Mouse (Mus musculus) hindbrain, embryonic 14.5 days (tissue): ENCODE measurements around the gene Fam241b. TPM values are rescaled to one million over a fixed set of nuclear protein-coding genes. Genes with fewer than 3 reads are reported as not detected.

Source experiments
- ATAC-seq: fragments of 200-750 bp; cut with Nextera tagmentation; 2 replicates; pipeline ENCODE4 v1.8.0; 2017; ENCODE audit warnings: moderate number of reproducible peaks, mild to moderate bottlenecking, moderate TSS enrichment, moderate library complexity; ENCODE audit not compliant: low FRiP score
- DNase-seq: peaks from one replicate; pipeline ENCODE4 v3.0.0-alpha.2; 2015; ENCODE audit warnings: low spot score
- H3K27ac ChIP-seq: fragments of 300-500 bp; sonication (generic); 2 replicates; pipeline ENCODE4 v1.5.1; 2014; ENCODE audit warnings: mild to moderate bottlenecking, moderate library complexity
- H3K27me3 ChIP-seq: fragments of 300-500 bp; sonication (generic); 2 replicates; pipeline ENCODE4 v1.6.1; 2014; ENCODE audit warnings: mild to moderate bottlenecking, low read length, mixed read lengths; ENCODE audit not compliant: control insufficient read depth, insufficient read depth
- H3K36me3 ChIP-seq: fragments of 300-500 bp; sonication (generic); replicated peaks from 2 replicates; pipeline ENCODE4 v1.6.1; 2014; ENCODE audit not compliant: control insufficient read depth, insufficient read depth
- H3K4me1 ChIP-seq: fragments of 300-500 bp; sonication (generic); replicated peaks from 2 replicates; pipeline ENCODE4 v1.6.1; 2014; ENCODE audit warnings: antibody characterized with exemption, low read length, mixed read lengths; ENCODE audit not compliant: control insufficient read depth, insufficient read depth
- H3K4me2 ChIP-seq: fragments of 300-500 bp; sonication (generic); replicated peaks from 2 replicates; pipeline ENCODE4 v1.6.1; 2014; ENCODE audit warnings: mild to moderate bottlenecking, moderate library complexity
- H3K4me3 ChIP-seq: fragments of 300-500 bp; sonication (generic); replicated peaks from 2 replicates; pipeline ENCODE4 v1.5.1; 2014; ENCODE audit warnings: mild to moderate bottlenecking, low read length
- H3K9ac ChIP-seq: fragments of 300-500 bp; sonication (generic); 2 replicates; pipeline ENCODE4 v1.6.1; 2014
- H3K9me3 ChIP-seq: fragments of 300-500 bp; sonication (generic); 2 replicates; pipeline ENCODE4 v1.6.1; 2016; ENCODE audit warnings: low read length; ENCODE audit not compliant: control insufficient read depth
- WGBS: fragments of 180-500 bp; shearing (Covaris S2); extraction: QIAGEN DNeasy Blood & Tissue Kit; methylation state at CpG from one replicate; pipeline ENCODE4 v1.1.7; 2014; 5-methylcytosine and 5-hydroxymethylcytosine counted together
- polyA plus RNA-seq: library from polyadenylated mRNA; unstranded; fragments of >200 nt; fragmentation: Nextera tagmentation; extraction: Ambion mirVana; gene quantifications from 2 replicates; pipeline ENCODE4 v1.2.1, GENCODE M21; 2014

Fam241b gene
- polyA plus RNA-seq = 41.6 TPM in 2 replicates

- ATAC-seq (no peak), DNase-seq (no peak)
- peaks cover 38% of the 10 kb centered on the region for H3K27me3 ChIP-seq
- no peak within 1 kb of the TSS for H3K4me3 ChIP-seq
- H3K4me1 ChIP-seq = no peaks in the 10 kb centered on the region
- no peaks in the 10 kb centered on the region for H3K9me3 ChIP-seq
- no peak within 1 kb of the TSS for H3K9ac ChIP-seq
- 68% methylated on average over 8 of the region's 8 CpGs for WGBS
- H3K27ac ChIP-seq = no peak within 1 kb of the TSS
- H3K36me3 ChIP-seq = no peaks in the 10 kb centered on the region
- H3K4me2 ChIP-seq = no peak within 1 kb of the TSS
Observed at GRCm38 (mm10) chr10:62143820-62144219, at the start of gene Fam241b. Fam241b (minus strand) TSS chr10:62143920.

- H3K27ac ChIP-seq = 0 out of 2 replicates have a peak overlapping the region, but pooled peaks have one; percentile 60
- H3K36me3 ChIP-seq = no peaks in the 10 kb centered on the region
- H3K9ac ChIP-seq = no peak overlapping the region
- no peak for ATAC-seq
- DNase-seq = peak; percentile 34
- no peaks in the 10 kb centered on the region for H3K4me1 ChIP-seq
- H3K27me3 ChIP-seq = no peaks in the 10 kb centered on the region
- 54% methylated on average over 9 of the region's 9 CpGs for WGBS
- H3K9me3 ChIP-seq = no peaks in the 10 kb centered on the region
- no peak overlapping the region for H3K4me3 ChIP-seq
- H3K4me2 ChIP-seq = no peak overlapping the region
Observed at GRCm38 (mm10) chr10:62192701-62193157, 49.0 kb upstream of the Fam241b start.

- DNase-seq (no peak), ATAC-seq (no peak)
- H3K27ac ChIP-seq = no peak overlapping the region
- no peak overlapping the region for H3K4me2 ChIP-seq
- no peaks in the 10 kb centered on the region for H3K4me1 ChIP-seq
- H3K27me3 ChIP-seq = no peaks in the 10 kb centered on the region
- no peaks in the 10 kb centered on the region for H3K9me3 ChIP-seq
- H3K4me3 ChIP-seq = no peak overlapping the region
- no peak overlapping the region for H3K9ac ChIP-seq
- H3K36me3 ChIP-seq = no peaks in the 10 kb centered on the region
- 90% methylated on average over 7 of the region's 7 CpGs for WGBS
Observed at GRCm38 (mm10) chr10:62190821-62191220, 47.1 kb upstream of the Fam241b start.

- H3K4me2 ChIP-seq = no peak overlapping the region
- no peaks in the 10 kb centered on the region for H3K9me3 ChIP-seq
- H3K9ac ChIP-seq = no peak overlapping the region
- H3K4me1 ChIP-seq = no peaks in the 10 kb centered on the region
- no peaks in the 10 kb centered on the region for H3K27me3 ChIP-seq
- 82% methylated on average over 4 of the region's 4 CpGs for WGBS
- no peak overlapping the region for H3K27ac ChIP-seq
- no peak for ATAC-seq
- no peaks in the 10 kb centered on the region for H3K36me3 ChIP-seq
- DNase-seq = no peak
- no peak overlapping the region for H3K4me3 ChIP-seq
Observed at GRCm38 (mm10) chr10:62189910-62190309, 46.2 kb upstream of the Fam241b start.

- H3K4me2 ChIP-seq = no peak overlapping the region
- H3K4me1 ChIP-seq = no peaks in the 10 kb centered on the region
- no peak overlapping the region for H3K9ac ChIP-seq
- H3K36me3 ChIP-seq = no peaks in the 10 kb centered on the region
- ATAC-seq (no peak), DNase-seq (no peak)
- no peak overlapping the region for H3K27ac ChIP-seq
- no peak overlapping the region for H3K4me3 ChIP-seq
- H3K27me3 ChIP-seq = 0 out of 2 replicates have a peak, but pooled peaks cover 4% of the 10 kb centered on the region
- H3K9me3 ChIP-seq = no peaks in the 10 kb centered on the region
- WGBS = 85% methylated on average over 3 of the region's 3 CpGs
Observed at GRCm38 (mm10) chr10:62189303-62189702, 45.6 kb upstream of the Fam241b start.

- H3K27ac ChIP-seq = no peak overlapping the region
- no peaks in the 10 kb centered on the region for H3K36me3 ChIP-seq
- WGBS = 22% methylated on average over 7 of the region's 7 CpGs
- ATAC-seq (peak; percentile 65; the same call in 1 of the 2 replicates), DNase-seq (peak; percentile 86)
- H3K4me3 ChIP-seq = no peak overlapping the region
- no peaks in the 10 kb centered on the region for H3K9me3 ChIP-seq
- no peak overlapping the region for H3K4me2 ChIP-seq
- no peak overlapping the region for H3K9ac ChIP-seq
- H3K27me3 ChIP-seq = peaks cover 10% of the 10 kb centered on the region; the same call in 1 of the 2 replicates
- no peaks in the 10 kb centered on the region for H3K4me1 ChIP-seq
Observed at GRCm38 (mm10) chr10:62186882-62187281, 43.2 kb upstream of the Fam241b start.

GRCm38 (mm10) chr10:62183053-62183452 is 39.3 kb upstream of the Fam241b start:
- 3% methylated on average over 10 of the region's 10 CpGs for WGBS
- peak; percentile 99 for DNase-seq
- Histone ChIP-seq H3K4me1 (no peaks in the 10 kb centered on the region), H3K36me3 (no peaks in the 10 kb centered on the region), H3K27ac (no peak overlapping the region), H3K4me3 (no peak overlapping the region), H3K9me3 (no peaks in the 10 kb centered on the region), H3K4me2 (no peak overlapping the region), H3K27me3 (peaks cover 18% of the 10 kb centered on the region), H3K9ac (no peak overlapping the region)
- peak; percentile 59; the same call in 1 of the 2 replicates for ATAC-seq

- 70% methylated on average over 6 of the region's 6 CpGs for WGBS
- no peaks in the 10 kb centered on the region for H3K4me1 ChIP-seq
- peaks cover 20% of the 10 kb centered on the region for H3K27me3 ChIP-seq
- no peak overlapping the region for H3K4me3 ChIP-seq
- H3K9me3 ChIP-seq = no peaks in the 10 kb centered on the region
- no peak overlapping the region for H3K9ac ChIP-seq
- DNase-seq (no peak), ATAC-seq (no peak)
- H3K4me2 ChIP-seq = no peak overlapping the region
- no peaks in the 10 kb centered on the region for H3K36me3 ChIP-seq
- H3K27ac ChIP-seq = no peak overlapping the region
Observed at GRCm38 (mm10) chr10:62182471-62183014, 38.8 kb upstream of the Fam241b start.

- 47% methylated on average over 3 of the region's 3 CpGs for WGBS
- Histone ChIP-seq H3K27ac (no peak overlapping the region), H3K4me2 (no peak overlapping the region), H3K9ac (no peak overlapping the region), H3K4me3 (no peak overlapping the region), H3K27me3 (peaks cover 25% of the 10 kb centered on the region), H3K36me3 (no peaks in the 10 kb centered on the region), H3K9me3 (no peaks in the 10 kb centered on the region), H3K4me1 (no peaks in the 10 kb centered on the region)
- no peak for DNase-seq
- ATAC-seq = no peak
Observed at GRCm38 (mm10) chr10:62181701-62182100, 38.0 kb upstream of the Fam241b start.

GRCm38 (mm10) chr10:62179944-62180343 is 36.2 kb upstream of the Fam241b start:
- no peak overlapping the region for H3K4me2 ChIP-seq
- no peaks in the 10 kb centered on the region for H3K36me3 ChIP-seq
- H3K27ac ChIP-seq = no peak overlapping the region
- no peaks in the 10 kb centered on the region for H3K9me3 ChIP-seq
- H3K27me3 ChIP-seq = peaks cover 35% of the 10 kb centered on the region
- no peak for ATAC-seq
- DNase-seq = no peak
- H3K9ac ChIP-seq = no peak overlapping the region
- H3K4me3 ChIP-seq = no peak overlapping the region
- H3K4me1 ChIP-seq = no peaks in the 10 kb centered on the region
- WGBS = 93% methylated on average over 3 of the region's 3 CpGs
